Mouse (Mus musculus) embryonic stem cell, embryonic (primary cell): ENCODE measurements at regions not wholly inside any gene's neighbourhood (a gene's known extent, or its start where the extent isn't known, plus 50 kb on each side); places are given as distances from the start of the nearest gene placed in this dataset.

Experiments
- CTCF ChIA-PET, 4 experiments: fragments of 300-600 bp in 2 of 4; fragments of 350-600 bp in 2 of 4; sonication (Branson Sonifier 250); formaldehyde crosslinking; loops; one replicate each; lab custom pipeline; 2022; ENCODE audit warnings: inconsistent platforms in 2 of 4; lab: Charles Lee
- POLR2A ChIA-PET, 4 experiments: fragments of 300-600 bp in 2 of 4; fragments of 350-600 bp in 2 of 4; sonication (Branson Sonifier 250); formaldehyde crosslinking; loops; one replicate each; lab custom pipeline; 2022; ENCODE audit warnings: antibody characterized with exemption in 4 of 4, inconsistent platforms in 1 of 4; lab: Charles Lee

DNA sequence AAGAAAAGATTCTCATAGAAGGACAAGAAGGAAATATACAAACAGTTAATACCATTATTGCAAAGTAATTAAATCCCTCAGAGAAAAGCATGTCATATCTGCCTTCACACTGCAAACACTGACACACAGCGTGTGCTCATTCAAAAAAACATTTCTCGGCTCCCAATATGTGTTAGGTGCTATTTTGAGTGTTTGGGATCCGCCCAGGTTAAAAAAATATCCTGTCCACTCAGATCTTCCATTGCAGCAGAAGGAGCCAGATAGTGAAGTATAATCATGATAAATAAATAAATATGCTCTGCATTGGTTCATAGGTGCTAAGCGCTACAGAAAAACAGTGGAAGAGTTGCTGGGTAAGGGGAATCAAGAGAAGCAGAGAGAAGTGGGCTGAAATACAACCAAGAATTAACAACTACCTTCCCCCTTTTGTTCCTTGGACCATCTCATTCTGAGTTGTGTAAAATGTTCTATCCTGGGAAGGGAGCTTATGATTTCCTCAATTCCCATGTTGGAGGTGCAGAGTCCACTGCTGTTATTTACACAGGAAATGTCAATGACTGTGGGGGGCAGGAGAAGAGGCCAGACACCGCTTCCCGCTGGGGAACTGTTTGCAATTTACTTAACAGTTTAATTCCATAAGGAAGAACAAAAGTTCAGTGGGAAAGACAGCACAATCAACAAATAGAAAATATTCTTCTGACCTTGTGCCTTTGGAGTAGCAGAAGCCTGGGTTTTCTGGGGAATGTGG is 139.9 kb downstream of the Tle1 start:
- ChIA-PET POLR2A (no interaction called here), CTCF (no interaction called here)

DNA sequence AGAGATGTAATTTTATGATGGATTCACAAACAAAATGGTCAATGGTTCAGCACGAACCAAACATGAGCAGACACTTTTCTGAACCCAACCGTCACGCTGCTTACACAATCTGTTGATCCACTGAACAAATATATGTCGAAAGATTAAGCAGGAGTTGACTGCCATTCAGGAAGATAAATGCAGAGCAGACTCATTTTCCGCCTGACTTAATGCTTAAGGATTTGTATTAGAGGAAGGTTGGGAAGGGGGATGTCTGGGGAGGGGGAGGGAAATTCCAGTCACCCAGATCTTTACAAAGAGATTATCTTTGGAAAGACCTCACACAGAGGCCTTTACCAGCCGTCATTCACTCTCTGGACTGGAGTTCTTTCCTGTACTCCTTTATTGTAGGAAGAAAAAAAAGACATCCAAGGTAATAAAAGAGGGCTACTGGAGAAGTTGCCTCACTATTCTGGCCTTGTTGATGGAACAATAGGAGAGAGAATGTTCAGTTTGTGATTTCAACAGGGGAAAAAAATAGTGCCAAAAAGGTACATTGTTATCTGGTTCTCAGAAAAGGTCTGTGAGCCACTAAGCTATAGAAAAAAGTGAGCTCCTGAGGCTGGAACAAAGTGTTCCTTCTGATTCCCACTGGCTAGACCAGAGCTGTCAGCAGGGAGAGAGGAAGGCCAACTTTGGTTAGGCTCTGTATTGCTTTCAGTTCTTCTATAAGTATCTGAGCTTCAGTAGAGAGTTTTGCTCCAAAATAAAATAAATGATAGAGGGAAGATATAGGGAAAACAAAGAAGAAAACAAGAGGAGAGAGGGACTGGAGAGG is 150.9 kb downstream of the Tle1 start:
- ChIA-PET POLR2A (no interaction called here), CTCF (no interaction called here)

DNA sequence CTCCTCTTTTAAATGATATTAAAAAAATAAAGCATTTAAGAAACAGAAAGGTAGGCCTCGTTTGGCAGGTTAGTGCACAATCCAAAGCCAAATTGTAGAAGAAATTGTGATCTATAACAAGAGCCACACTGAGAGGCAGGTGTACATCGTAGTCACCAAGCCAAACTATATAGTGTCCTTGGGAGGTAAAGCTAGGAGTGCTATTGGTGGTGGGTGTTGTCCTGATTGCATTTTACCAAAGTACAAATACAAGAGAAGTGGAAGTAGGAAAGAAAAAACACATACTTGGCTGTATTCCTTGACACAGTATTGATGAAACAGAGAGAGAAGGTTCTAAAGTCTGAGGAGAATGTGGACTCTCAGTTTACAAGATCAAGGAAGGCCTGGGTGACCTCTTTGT is 178.6 kb downstream of the Tle1 start:
- CTCF ChIA-PET: no interaction called here

DNA sequence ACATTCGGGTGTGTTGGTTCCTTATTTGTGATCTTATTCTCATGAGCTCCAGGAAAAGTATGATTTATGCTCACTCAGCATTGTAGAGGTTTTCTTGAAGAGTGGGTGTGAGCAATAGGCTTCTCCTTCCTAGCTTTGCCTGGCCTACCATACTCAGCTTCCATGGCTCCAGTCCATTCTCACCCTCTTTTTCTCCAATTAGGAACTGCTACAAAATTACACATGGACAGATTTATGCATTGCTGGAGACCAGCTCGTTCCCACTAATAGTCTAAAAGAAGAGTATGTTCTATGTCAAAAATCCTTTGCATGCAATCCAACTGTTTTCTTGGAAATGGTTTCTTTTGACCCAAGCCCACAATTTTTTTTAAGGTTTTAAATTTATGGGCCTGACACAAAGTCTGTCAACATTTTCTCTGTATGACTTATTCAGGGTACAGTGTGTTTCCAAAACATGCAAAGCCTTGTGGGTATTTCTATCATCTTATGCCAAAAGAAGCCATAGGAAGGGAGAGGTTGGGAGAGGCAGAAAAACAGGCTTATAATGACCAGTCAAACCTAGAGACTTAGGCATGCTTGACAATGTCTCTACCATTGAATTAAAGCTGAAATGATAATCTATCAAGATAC is 186.4 kb downstream of the Tle1 start:
- ChIA-PET CTCF (no interaction called here), POLR2A (no interaction called here)

More for the DNA sequence above, 178.6 kb downstream of the Tle1 start:
- POLR2A ChIA-PET: no interaction called here

DNA sequence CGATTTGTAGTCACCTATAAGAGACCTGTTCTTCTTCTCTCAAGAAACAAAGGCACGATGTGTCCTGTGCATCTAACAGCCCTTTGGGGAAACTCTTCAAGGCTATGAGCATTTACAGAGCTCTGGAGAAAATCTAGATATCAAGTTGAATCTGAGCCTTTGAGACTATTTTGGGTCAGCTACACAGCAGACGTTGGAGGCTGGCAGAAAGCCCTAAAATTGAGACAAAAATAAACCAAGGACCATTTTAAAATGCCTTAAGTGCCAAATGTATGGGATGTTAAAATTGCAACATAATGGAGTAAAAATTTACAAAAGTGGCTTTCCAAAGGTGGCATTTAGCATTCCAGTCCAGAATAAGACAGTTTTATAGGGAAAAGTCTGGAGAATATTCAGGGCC is 187.1 kb downstream of the Tle1 start:
- CTCF ChIA-PET: no interaction called here
- POLR2A ChIA-PET: no interaction called here

DNA sequence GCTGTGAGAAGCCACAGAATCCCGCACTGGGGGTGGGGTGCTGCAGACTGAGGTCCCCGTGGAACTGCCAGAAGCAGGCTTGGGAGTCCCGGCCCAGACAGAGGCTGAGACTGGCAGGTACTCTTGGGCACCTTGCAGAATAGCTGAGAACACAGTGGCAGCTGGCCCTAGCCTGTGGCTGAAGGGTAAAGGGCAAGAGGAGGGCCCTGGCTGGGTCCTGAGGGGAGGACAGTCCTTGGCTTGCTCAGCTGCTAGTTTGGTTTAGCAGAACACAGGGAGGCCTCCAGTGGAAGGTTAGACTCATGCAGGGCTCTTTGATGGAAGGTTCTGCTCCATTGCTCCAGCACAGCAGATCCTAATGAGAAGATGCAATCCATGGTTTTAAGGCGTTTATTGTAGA is 190.4 kb downstream of the Tle1 start:
- ChIA-PET POLR2A (no interaction called here), CTCF (no interaction called here)

DNA sequence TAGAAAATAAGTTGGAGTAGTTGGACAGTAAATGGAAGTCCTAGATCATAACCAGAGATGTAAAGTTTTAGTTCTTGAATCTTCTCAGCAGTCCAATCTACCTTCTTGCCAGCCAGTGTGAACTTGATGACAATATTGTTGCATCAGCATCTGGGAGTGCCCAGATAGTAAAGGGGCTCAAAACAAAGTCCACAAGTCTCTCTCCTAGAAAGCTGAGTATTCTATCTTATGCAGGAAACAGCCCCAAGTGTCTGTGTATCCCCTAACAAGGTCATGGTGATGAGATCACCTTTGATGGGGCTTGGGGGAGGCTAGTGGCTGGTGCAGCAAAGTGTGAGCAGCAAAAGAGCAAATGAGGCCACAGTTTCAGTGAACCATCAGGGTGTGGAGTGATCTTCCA is 194.8 kb downstream of the Tle1 start:
- POLR2A ChIA-PET: no interaction called here
- CTCF ChIA-PET: no interaction called here

DNA sequence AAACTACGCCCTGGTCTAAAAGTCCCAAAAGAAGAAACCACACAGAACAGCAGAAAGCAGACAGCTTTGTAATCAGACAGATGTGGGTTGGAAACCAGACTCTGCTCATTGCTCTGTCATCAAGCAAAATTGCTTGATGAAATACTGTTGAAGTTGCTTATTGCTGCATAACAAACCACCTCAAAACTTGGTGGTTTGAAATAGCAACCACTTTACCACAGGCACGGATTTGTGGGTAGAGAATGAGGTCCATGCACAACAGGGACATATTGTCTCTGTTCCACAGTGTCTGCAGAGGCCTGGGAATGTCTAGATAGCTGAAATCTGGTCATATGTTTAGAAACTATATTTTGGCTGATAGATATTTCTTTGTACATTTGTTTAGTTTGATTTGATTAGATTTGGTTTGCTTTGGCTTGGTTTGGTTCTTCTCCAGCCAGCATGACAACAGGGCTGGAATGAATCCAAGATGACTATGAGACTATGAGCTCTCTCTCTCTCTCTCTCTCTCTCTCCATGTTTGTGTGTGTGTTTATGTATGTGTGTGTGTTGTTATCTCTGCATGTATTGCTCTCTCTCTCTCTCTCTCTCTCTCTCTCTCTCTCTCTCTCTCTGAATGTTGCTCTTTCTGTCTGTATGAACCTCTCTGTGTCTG is 199.4 kb downstream of the Tle1 start:
- CTCF ChIA-PET: no interaction called here
- POLR2A ChIA-PET: interaction anchor here in 1 of 4 experiments (0.7 kb wide), 1 partner anchor 85 kb away, joined by 3 read pairs; no protein-coding TSS in a partner anchor

DNA sequence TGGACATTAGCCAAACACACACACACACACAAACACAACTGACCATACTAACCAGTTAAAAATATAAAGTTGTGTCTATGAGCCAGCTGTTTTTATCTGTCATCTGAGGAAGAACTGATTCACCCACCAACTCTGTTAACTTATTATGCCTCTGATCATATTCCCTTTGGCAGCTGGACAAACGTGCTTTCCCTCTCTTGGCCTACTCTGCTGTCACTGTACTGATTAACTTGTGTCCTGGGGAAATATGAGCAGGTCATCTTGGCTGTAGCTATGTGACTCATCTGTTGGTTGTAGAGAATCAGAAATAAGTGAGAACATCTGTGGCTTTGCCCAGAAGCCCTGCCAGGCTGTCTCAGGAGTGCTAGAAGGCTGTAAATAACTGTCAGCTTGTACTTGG is 210.9 kb upstream of the Gm11232 start:
- POLR2A ChIA-PET: no interaction called here
- CTCF ChIA-PET: no interaction called here

DNA sequence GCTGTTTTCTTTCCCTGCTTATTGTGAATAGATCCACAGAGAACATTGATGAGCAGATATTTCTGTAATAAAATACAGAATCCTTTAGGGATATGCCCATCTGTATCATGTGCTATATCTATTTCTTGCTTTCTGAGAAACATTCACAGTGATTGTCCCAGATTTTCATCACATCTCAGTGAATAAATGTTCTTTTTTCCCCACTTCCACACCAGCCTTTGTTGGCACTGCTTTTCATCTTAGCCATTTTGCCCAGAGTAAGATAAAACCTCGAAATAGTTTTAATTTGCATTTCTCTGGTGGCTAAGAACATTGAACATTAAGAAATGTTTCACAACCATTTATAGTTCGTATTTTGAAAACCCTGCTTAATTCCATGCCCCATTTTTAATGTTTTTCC is 195.7 kb upstream of the Gm11232 start:
- CTCF ChIA-PET: no interaction called here
- POLR2A ChIA-PET: no interaction called here

DNA sequence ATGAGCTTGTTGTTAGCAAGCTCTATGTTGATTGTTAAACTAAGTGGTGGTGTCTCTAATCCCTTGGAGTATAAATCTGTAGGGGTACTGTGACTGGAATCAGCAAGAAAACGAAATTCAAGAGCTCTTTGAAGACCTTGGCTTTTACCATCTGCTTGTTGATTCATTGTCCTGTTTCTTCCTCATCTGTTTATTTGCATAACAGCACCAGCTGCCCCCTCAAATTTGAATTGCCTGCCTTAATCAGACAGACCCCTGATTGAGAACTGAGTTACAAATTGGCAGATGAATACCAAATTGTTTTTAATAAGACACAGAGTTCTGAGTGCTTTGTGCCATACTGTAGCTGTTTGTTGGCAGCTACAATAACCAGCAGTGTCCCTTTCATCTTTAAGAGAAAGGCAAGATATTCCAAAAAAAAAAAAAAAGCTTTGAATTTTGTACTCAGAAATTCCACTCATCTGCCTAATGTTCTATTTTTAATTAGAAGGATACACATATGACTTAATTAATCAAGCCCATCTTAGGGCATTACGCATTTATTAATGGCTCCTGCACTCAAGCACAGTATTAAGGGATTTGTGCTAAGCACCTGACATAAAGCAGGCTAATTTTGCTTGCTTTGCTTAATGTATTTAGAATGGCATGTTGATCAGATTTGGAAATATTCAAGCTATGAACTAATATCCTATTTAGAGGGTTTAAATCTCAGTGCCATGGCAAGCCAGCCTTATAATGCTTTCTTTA is 175.6 kb upstream of the Gm11232 start:
- CTCF ChIA-PET: no interaction called here

DNA sequence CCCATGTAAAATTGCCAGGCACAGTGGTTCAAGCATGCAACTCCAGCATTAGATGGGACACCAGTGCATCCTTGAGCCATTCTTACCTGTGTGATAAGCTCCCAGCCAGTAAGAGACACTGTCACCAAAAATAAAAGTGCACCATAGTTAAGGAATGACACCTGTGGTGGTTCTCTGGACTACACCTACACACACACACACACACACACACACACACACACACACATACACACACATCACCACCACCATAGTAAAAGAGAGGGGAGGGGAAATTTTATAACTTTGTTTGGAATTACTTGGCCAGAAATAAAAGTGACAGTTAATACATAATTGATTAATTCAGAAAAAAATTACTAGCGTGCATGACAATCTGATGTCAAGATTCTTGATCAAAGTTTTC is 175.1 kb upstream of the Gm11232 start:
- ChIA-PET CTCF (no interaction called here), POLR2A (no interaction called here)

More for the DNA sequence above, 175.6 kb upstream of the Gm11232 start:
- POLR2A ChIA-PET: interaction anchor here in 1 of 4 experiments (0.7 kb wide), 1 partner anchor 19 kb away, joined by 3 read pairs; no protein-coding TSS in a partner anchor

DNA sequence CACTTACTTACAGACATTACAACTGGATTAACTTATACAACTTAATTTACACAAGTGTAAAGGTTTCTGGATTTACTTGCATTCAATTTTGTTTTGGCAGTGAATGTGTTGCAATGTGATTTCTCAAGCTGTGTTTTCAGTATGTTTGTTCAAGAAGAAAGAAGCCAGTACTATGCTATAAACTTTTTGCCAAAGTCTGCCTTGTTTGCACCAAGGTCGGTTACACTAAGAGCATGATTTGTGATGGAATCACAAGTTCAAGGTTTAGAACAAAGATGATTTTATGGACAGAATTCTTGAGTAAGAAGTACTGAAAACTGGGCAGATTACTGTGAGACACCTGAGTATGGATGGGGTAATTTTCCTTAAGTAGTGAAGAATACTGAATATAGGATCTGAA is 153.8 kb upstream of the Gm11232 start:
- CTCF ChIA-PET: no interaction called here
- POLR2A ChIA-PET: no interaction called here

DNA sequence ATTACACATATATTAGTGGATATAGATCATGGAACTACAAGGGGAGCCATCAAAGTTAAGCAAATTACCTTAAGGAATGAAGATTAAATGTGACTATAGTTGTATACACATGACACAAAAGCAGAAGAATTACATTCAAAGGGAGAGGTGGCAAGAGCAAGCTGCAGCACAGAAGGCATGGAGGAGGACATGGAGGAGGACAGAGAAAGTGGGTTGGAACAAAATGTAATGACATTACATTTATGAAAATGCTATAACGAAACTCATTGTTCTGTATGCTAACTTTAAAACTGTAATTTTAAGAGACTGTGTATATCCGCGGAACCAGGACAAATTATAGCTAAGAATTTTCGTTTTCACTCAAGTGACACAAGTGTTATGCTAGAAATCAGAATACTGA is 117.9 kb upstream of the Gm11232 start:
- ChIA-PET CTCF (no interaction called here), POLR2A (interaction anchor here in 1 of 4 experiments (0.8 kb wide), 1 partner anchor 129 kb away, joined by 4 read pairs; no protein-coding TSS in a partner anchor)

DNA sequence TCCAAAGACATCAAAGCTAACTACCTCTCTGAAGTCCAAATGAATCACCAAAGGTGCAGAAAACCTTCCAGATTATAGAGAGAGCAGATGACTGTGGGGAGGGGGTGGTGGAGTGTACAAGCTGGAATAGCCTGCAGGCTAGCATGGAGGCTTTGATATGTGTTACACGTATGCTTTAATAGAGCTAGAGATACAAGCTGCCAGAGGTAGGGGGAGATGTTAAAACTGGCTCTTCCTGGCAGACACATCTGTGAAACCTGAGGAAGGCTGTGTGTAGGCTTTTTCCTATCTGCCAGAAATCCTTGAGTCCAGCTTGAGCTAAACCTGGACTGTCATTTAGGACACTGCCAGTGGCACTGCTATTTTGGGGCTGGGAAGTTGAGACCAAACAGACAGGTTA is 109.2 kb upstream of the Gm11232 start:
- CTCF ChIA-PET: interaction anchor here in 1 of 4 experiments (0.6 kb wide), 1 partner anchor 1292 kb away, joined by 8 read pairs; no protein-coding TSS in a partner anchor

DNA sequence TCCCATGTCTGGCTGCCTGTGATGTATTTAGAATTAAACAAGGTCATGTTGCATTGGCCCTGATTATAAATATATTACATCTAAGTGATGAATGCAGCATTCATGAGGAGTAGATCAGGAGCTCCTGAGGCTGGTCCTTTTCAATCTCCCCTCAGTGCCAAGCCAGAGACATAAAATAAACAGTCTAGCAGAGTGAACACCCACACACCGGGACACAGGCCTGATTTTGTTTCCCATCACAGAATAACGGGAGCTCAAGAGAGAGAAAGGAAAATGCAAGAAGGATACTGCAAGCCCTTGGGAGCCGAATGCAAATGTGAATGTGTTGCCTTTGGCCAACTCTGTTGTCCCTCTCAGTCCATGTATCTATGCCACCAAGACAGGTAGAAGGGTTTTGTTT is 84.1 kb upstream of the Gm11232 start:
- CTCF ChIA-PET: no interaction called here

More for the DNA sequence above, 109.2 kb upstream of the Gm11232 start:
- POLR2A ChIA-PET: no interaction called here

DNA sequence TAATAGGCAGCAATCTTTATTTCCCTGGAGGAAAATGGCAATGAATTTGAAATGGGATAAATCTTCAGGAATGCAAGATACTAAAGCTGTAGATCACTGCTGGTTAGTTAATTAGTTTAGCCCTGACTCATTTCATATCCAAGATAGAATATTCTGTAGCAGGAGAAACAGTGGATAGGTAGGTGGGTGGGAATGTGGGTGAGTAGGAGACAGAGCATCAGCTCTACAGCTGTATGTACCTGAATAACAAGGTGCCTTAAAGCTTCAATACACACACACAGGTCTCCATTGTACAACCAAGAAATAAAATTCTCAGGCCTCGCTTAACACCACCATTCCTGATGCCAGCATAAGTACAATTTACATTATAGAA is 83.0 kb upstream of the Gm11232 start:
- ChIA-PET POLR2A (no interaction called here), CTCF (no interaction called here)

More for the DNA sequence above, 84.1 kb upstream of the Gm11232 start:
- POLR2A ChIA-PET: no interaction called here

DNA sequence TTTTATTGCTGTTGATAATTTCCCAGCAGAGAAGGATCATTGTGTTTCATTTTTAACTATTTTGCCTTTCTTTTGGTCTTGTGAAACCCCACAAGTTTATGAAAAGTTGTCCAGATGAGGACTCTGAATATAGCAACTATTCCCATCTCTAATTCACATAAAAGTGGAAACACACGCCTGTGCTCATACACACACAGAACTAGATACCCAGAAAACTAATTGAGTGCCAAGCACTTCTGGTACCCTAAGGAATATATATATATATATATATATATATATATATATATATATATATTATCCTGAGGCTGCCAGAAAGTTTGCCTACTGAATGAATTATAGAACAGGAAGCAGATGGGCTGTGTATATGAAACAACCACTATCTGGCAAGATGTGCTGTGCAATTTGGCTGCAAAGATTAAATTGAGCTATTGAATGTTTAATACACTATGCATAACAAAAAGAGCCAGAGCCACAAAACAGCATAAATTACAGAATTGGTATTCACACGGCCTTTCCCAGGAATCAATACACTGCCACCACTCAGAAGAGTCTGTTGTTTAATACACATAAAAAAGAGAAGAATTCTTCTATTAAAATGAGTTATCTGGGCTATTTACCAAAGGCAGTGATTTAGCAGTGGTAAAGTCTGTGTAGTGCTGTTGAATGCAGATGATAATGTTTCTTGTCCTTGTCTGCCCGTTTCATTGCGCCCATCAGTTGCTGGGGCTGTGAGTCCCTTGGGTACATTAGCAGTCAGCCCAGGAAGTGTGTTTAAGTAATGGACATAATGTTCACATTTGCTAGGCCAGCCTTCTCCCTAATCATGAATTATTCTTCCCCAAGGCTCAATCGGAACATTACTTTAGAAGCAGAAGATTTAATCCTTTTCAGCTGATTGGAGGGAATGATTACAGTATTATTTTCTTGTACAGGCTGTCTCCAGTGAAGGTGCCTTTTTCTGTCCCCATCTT is 82.3 kb upstream of the Gm11232 start:
- ChIA-PET POLR2A (no interaction called here), CTCF (no interaction called here)
